Mouse (Mus musculus): ENCODE data around the gene Scmh1. TPM values are rescaled to one million over a fixed set of nuclear protein-coding genes. Genes with fewer than 3 reads are reported as not detected.

The Scmh1 gene
- polyA plus RNA-seq, 1 experiment from 2014 or later, result 35.6 TPM

GRCm38 (mm10) chr4:120571691-120572090, 166.6 kb downstream of the Scmh1 start:
- peaks cover 7% of the 10 kb centered on the region; the same call in 1 of the 2 replicates for H3K4me1 ChIP-seq (replicated peaks; ENCODE audit: control insufficient read depth, insufficient read depth)
- no peak overlapping the region for H3K9ac ChIP-seq (ENCODE audit: low read length)
- ATAC-seq (ENCODE audit: low FRiP score, low TSS enrichment), result no peak
- no peak overlapping the region for H3K4me2 ChIP-seq (replicated peaks; ENCODE audit: low read depth)
- no peak overlapping the region for H3K4me3 ChIP-seq (ENCODE audit: low read depth, low read length)
- TF ChIP-seq EP300 (optimal IDR thresholded peaks at IDR 0.05) (no peak), CTCF (IDR thresholded peaks at IDR 0.05; ENCODE audit: low read depth) (no peak)
- no peaks in the 10 kb centered on the region for H3K36me3 ChIP-seq (ENCODE audit: control insufficient read depth, insufficient read depth, low read length)
- 24% methylated on average over 3 of the region's 3 CpGs for WGBS
- no peak for DNase-seq (ENCODE audit: low spot score)
- peak overlapping the region; percentile 49 for H3K27ac ChIP-seq (replicated peaks)
- no peaks in the 10 kb centered on the region for H3K27me3 ChIP-seq (ENCODE audit: control insufficient read depth, insufficient read depth, low read length)
- no peaks in the 10 kb centered on the region for H3K9me3 ChIP-seq (ENCODE audit: control insufficient read depth, low read length)

Other genes starting within 250 kb of the Scmh1 start
- 1.9 and 2.2 TPM in 2 replicates for gene Edn2, start 244.1 kb upstream of the Scmh1 start, polyA plus RNA-seq (2015; fragmentation: Nextera tagmentation; extraction: Ambion mirVana)
- 0.28 and 0.53 TPM in 2 replicates for gene Foxo6, start 117.9 kb upstream of the Scmh1 start, polyA plus RNA-seq (2015; fragmentation: Nextera tagmentation; extraction: Ambion mirVana)
- 0.07 TPM in 1 of 2 replicates, not detected in the other for gene Slfnl1, start 127.0 kb downstream of the Scmh1 start, polyA plus RNA-seq (2015; fragmentation: Nextera tagmentation; extraction: Ambion mirVana)
- gene Ctps, start 165.0 kb downstream of the Scmh1 start, polyA plus RNA-seq (2015; fragmentation: Nextera tagmentation; extraction: Ambion mirVana), result 30.9 and 34.1 TPM in 2 replicates
- gene Gm8439, start 183.5 kb downstream of the Scmh1 start, polyA plus RNA-seq (2015; fragmentation: Nextera tagmentation; extraction: Ambion mirVana), result not detected in 2 replicates